Mouse (Mus musculus): ENCODE data around the gene Cep128. TPM values are rescaled to one million over a fixed set of nuclear protein-coding genes. Genes with fewer than 3 reads are reported as not detected.

Cep128 gene
- polyA plus RNA-seq, 1 experiment from 2014 or later = 7.4 TPM

DNA sequence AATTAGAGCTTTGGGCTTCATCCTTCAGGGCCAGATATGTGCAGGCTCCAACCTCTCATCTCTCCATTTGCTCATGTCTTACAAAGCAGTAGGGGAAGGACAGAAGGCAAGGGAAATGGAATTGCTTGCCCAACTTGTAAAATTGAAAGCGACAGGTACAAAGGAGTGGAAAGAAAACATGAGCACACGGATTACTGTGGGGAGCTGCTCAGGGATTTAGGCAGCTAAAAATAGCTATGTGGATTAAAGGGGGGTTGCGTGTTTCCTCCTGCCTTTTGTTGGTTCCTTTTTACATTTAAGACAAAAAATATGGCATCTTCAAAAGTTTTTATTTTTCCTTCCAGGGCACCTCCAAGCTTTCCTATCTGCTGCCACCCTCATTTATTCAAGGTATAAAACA, 269.2 kb downstream of the Cep128 start:
- Histone ChIP-seq H3K27me3 (ENCODE audit: control insufficient read depth, insufficient read depth, low read length) (no peaks in the 10 kb centered on the region), H3K9me3 (ENCODE audit: control insufficient read depth, low read length) (no peaks in the 10 kb centered on the region), H3K36me3 (ENCODE audit: control insufficient read depth, insufficient read depth, low read length) (no peaks in the 10 kb centered on the region), H3K4me2 (ENCODE audit: low read length) (no peak overlapping the region), H3K9ac (ENCODE audit: low read length) (no peak overlapping the region), H3K27ac (replicated peaks in 1 of 2; ENCODE audit: control insufficient read depth in 1 of 2, insufficient read depth in 1 of 2, low read depth in 2 of 2, low read length in 2 of 2) (peak overlapping the region in 1 of 2 experiments; percentile 15; a peak in 1 of 4 replicates), H3K4me3 (ENCODE audit: control insufficient read depth in 1 of 2, insufficient read depth in 1 of 2, low read depth in 1 of 2, low read length in 2 of 2) (no peak overlapping the region), H3K4me1 (ENCODE audit: control insufficient read depth in 2 of 2, insufficient read depth in 2 of 2, low read length in 2 of 2) (peaks cover 4 to 13% of the 10 kb centered on the region in 2 experiments; a peak in 3 of 4 replicates)
- ATAC-seq (ENCODE audit: insufficient number of reproducible peaks, insufficient read depth, low FRiP score, low read depth) = no peak
- 24% methylated on average over 3 of the region's 3 CpGs for WGBS

GRCm38 (mm10) chr12:91103316-91103715, 280.9 kb downstream of the Cep128 start:
- Histone ChIP-seq H3K4me1 (ENCODE audit: control insufficient read depth in 2 of 2, insufficient read depth in 2 of 2, low read length in 2 of 2) (no peaks in the 10 kb centered on the region), H3K4me2 (ENCODE audit: low read length) (no peak overlapping the region), H3K27ac (replicated peaks in 1 of 2; ENCODE audit: control insufficient read depth in 1 of 2, insufficient read depth in 1 of 2, low read depth in 2 of 2, low read length in 2 of 2) (no peak overlapping the region), H3K9ac (ENCODE audit: low read length) (no peak overlapping the region), H3K9me3 (ENCODE audit: control insufficient read depth, low read length) (no peaks in the 10 kb centered on the region), H3K27me3 (ENCODE audit: control insufficient read depth, insufficient read depth, low read length) (no peaks in the 10 kb centered on the region), H3K4me3 (ENCODE audit: control insufficient read depth in 1 of 2, insufficient read depth in 1 of 2, low read depth in 1 of 2, low read length in 2 of 2) (no peak overlapping the region), H3K36me3 (ENCODE audit: control insufficient read depth, insufficient read depth, low read length) (no peaks in the 10 kb centered on the region)
- no peak for ATAC-seq (ENCODE audit: insufficient number of reproducible peaks, insufficient read depth, low FRiP score, low read depth)
- 72% methylated on average over 4 of the region's 4 CpGs for WGBS

- WGBS = 85% methylated on average over 6 of the region's 6 CpGs
- H3K4me2 ChIP-seq (ENCODE audit: low read length) = no peak overlapping the region
- no peak for ATAC-seq (ENCODE audit: insufficient number of reproducible peaks, insufficient read depth, low FRiP score, low read depth)
- H3K36me3 ChIP-seq (ENCODE audit: control insufficient read depth, insufficient read depth, low read length) = no peaks in the 10 kb centered on the region
- H3K4me1 ChIP-seq (ENCODE audit: control insufficient read depth in 2 of 2, insufficient read depth in 2 of 2, low read length in 2 of 2) = no peaks in the 10 kb centered on the region
- H3K27ac ChIP-seq (replicated peaks in 1 of 2; ENCODE audit: control insufficient read depth in 1 of 2, insufficient read depth in 1 of 2, low read depth in 2 of 2, low read length in 2 of 2) = no peak overlapping the region
- H3K9me3 ChIP-seq (ENCODE audit: control insufficient read depth, low read length) = no peaks in the 10 kb centered on the region
- no peak overlapping the region for H3K9ac ChIP-seq (ENCODE audit: low read length)
- no peaks in the 10 kb centered on the region for H3K27me3 ChIP-seq (ENCODE audit: control insufficient read depth, insufficient read depth, low read length)
- no peak overlapping the region for H3K4me3 ChIP-seq (ENCODE audit: control insufficient read depth in 1 of 2, insufficient read depth in 1 of 2, low read depth in 1 of 2, low read length in 2 of 2)
These were observed 286.3 kb downstream of the Cep128 start for GRCm38 (mm10) chr12:91097869-91098268.

GRCm38 (mm10) chr12:91096197-91096596, 288.0 kb downstream of the Cep128 start:
- no peaks in the 10 kb centered on the region for H3K4me1 ChIP-seq (ENCODE audit: control insufficient read depth in 2 of 2, insufficient read depth in 2 of 2, low read length in 2 of 2)
- H3K4me3 ChIP-seq (ENCODE audit: control insufficient read depth in 1 of 2, insufficient read depth in 1 of 2, low read depth in 1 of 2, low read length in 2 of 2) = no peak overlapping the region
- H3K9ac ChIP-seq (ENCODE audit: low read length) = no peak overlapping the region
- H3K27me3 ChIP-seq (ENCODE audit: control insufficient read depth, insufficient read depth, low read length) = no peaks in the 10 kb centered on the region
- H3K9me3 ChIP-seq (ENCODE audit: control insufficient read depth, low read length) = no peaks in the 10 kb centered on the region
- ATAC-seq (ENCODE audit: insufficient number of reproducible peaks, insufficient read depth, low FRiP score, low read depth) = no peak
- no peak overlapping the region for H3K27ac ChIP-seq (replicated peaks in 1 of 2; ENCODE audit: control insufficient read depth in 1 of 2, insufficient read depth in 1 of 2, low read depth in 2 of 2, low read length in 2 of 2)
- WGBS = 97% methylated on average over 6 of the region's 6 CpGs
- H3K36me3 ChIP-seq (ENCODE audit: control insufficient read depth, insufficient read depth, low read length) = no peaks in the 10 kb centered on the region
- no peak overlapping the region for H3K4me2 ChIP-seq (ENCODE audit: low read length)

GRCm38 (mm10) chr12:91088271-91088670, 295.9 kb downstream of the Cep128 start:
- Histone ChIP-seq H3K4me2 (ENCODE audit: low read length) (no peak overlapping the region), H3K27ac (replicated peaks in 1 of 2; ENCODE audit: control insufficient read depth in 1 of 2, insufficient read depth in 1 of 2, low read depth in 2 of 2, low read length in 2 of 2) (no peak overlapping the region), H3K9ac (ENCODE audit: low read length) (no peak overlapping the region), H3K4me1 (ENCODE audit: control insufficient read depth in 2 of 2, insufficient read depth in 2 of 2, low read length in 2 of 2) (no peaks in the 10 kb centered on the region), H3K27me3 (ENCODE audit: control insufficient read depth, insufficient read depth, low read length) (no peaks in the 10 kb centered on the region), H3K36me3 (ENCODE audit: control insufficient read depth, insufficient read depth, low read length) (no peaks in the 10 kb centered on the region), H3K9me3 (ENCODE audit: control insufficient read depth, low read length) (no peaks in the 10 kb centered on the region), H3K4me3 (ENCODE audit: control insufficient read depth in 1 of 2, insufficient read depth in 1 of 2, low read depth in 1 of 2, low read length in 2 of 2) (no peak overlapping the region)
- no peak for ATAC-seq (ENCODE audit: insufficient number of reproducible peaks, insufficient read depth, low FRiP score, low read depth)
- 79% methylated on average over 4 of the region's 4 CpGs for WGBS

GRCm38 (mm10) chr12:91085967-91086366, 298.2 kb downstream of the Cep128 start:
- Histone ChIP-seq H3K27ac (replicated peaks in 1 of 2; ENCODE audit: control insufficient read depth in 1 of 2, insufficient read depth in 1 of 2, low read depth in 2 of 2, low read length in 2 of 2) (no peak overlapping the region), H3K4me3 (ENCODE audit: control insufficient read depth in 1 of 2, insufficient read depth in 1 of 2, low read depth in 1 of 2, low read length in 2 of 2) (no peak overlapping the region), H3K9me3 (ENCODE audit: control insufficient read depth, low read length) (no peaks in the 10 kb centered on the region), H3K36me3 (ENCODE audit: control insufficient read depth, insufficient read depth, low read length) (no peaks in the 10 kb centered on the region), H3K27me3 (ENCODE audit: control insufficient read depth, insufficient read depth, low read length) (no peaks in the 10 kb centered on the region), H3K4me2 (ENCODE audit: low read length) (no peak overlapping the region), H3K4me1 (ENCODE audit: control insufficient read depth in 2 of 2, insufficient read depth in 2 of 2, low read length in 2 of 2) (peaks cover 0 to 9% of the 10 kb centered on the region in 2 experiments; a peak in 1 of 4 replicates), H3K9ac (ENCODE audit: low read length) (no peak overlapping the region)
- no peak for ATAC-seq (ENCODE audit: insufficient number of reproducible peaks, insufficient read depth, low FRiP score, low read depth)
- 90% methylated on average over 9 of the region's 9 CpGs for WGBS

DNA sequence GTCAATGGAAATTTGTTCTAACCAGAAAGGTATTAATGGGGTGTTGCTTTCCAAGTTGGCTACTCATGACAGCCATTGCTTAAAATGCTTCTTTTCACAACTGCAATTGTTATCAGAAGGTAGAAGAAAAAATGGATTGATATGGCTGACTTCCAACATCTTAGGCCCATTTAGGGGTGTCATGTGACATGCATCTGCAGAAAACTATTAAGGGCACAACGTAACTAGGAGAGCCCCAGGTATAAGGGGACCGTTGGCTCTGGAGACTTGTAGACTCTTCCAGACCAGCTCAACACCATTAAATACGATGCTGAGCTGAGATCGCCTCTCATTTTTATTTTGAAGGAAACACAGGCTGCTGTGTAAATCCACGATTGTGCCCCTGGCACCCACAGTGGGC, 308.6 kb downstream of the Cep128 start:
- no peaks in the 10 kb centered on the region for H3K27me3 ChIP-seq (ENCODE audit: control insufficient read depth, insufficient read depth, low read length)
- WGBS = 87% methylated on average over 5 of the region's 5 CpGs

GRCm38 (mm10) chr12:91070551-91071045, 313.6 kb downstream of the Cep128 start:
- no peak overlapping the region for H3K9ac ChIP-seq (ENCODE audit: low read length)
- no peaks in the 10 kb centered on the region for H3K9me3 ChIP-seq (ENCODE audit: control insufficient read depth, low read length)
- 90% methylated on average over 2 of the region's 2 CpGs for WGBS
- no peak for ATAC-seq (ENCODE audit: insufficient number of reproducible peaks, insufficient read depth, low FRiP score, low read depth)
- H3K4me1 ChIP-seq (ENCODE audit: control insufficient read depth in 2 of 2, insufficient read depth in 2 of 2, low read length in 2 of 2) = 0 out of 4 replicates have a peak, but pooled peaks cover 0 to 3% of the 10 kb centered on the region in 2 experiments
- no peak overlapping the region for H3K4me3 ChIP-seq (ENCODE audit: control insufficient read depth in 1 of 2, insufficient read depth in 1 of 2, low read depth in 1 of 2, low read length in 2 of 2)
- H3K4me2 ChIP-seq (ENCODE audit: low read length) = no peak overlapping the region
- H3K36me3 ChIP-seq (ENCODE audit: control insufficient read depth, insufficient read depth, low read length) = no peaks in the 10 kb centered on the region
- H3K27ac ChIP-seq (replicated peaks in 1 of 2; ENCODE audit: control insufficient read depth in 1 of 2, insufficient read depth in 1 of 2, low read depth in 2 of 2, low read length in 2 of 2) = no peak overlapping the region
- no peaks in the 10 kb centered on the region for H3K27me3 ChIP-seq (ENCODE audit: control insufficient read depth, insufficient read depth, low read length)

More for the DNA sequence above, 308.6 kb downstream of the Cep128 start:
- no peak for ATAC-seq (ENCODE audit: insufficient number of reproducible peaks, insufficient read depth, low FRiP score, low read depth)
- no peaks in the 10 kb centered on the region for H3K36me3 ChIP-seq (ENCODE audit: control insufficient read depth, insufficient read depth, low read length)
- no peak overlapping the region for H3K9ac ChIP-seq (ENCODE audit: low read length)
- H3K4me2 ChIP-seq (ENCODE audit: low read length) = no peak overlapping the region
- H3K27ac ChIP-seq (replicated peaks in 1 of 2; ENCODE audit: control insufficient read depth in 1 of 2, insufficient read depth in 1 of 2, low read depth in 2 of 2, low read length in 2 of 2) = no peak overlapping the region
- no peaks in the 10 kb centered on the region for H3K4me1 ChIP-seq (ENCODE audit: control insufficient read depth in 2 of 2, insufficient read depth in 2 of 2, low read length in 2 of 2)
- H3K4me3 ChIP-seq (ENCODE audit: control insufficient read depth in 1 of 2, insufficient read depth in 1 of 2, low read depth in 1 of 2, low read length in 2 of 2) = no peak overlapping the region
- H3K9me3 ChIP-seq (ENCODE audit: control insufficient read depth, low read length) = no peaks in the 10 kb centered on the region

Measured in heart, embryonic 14.5 days (tissue).